Comparison of ENCODE assay signal across 8 mouse cellular contexts in the genomic region with DNA sequence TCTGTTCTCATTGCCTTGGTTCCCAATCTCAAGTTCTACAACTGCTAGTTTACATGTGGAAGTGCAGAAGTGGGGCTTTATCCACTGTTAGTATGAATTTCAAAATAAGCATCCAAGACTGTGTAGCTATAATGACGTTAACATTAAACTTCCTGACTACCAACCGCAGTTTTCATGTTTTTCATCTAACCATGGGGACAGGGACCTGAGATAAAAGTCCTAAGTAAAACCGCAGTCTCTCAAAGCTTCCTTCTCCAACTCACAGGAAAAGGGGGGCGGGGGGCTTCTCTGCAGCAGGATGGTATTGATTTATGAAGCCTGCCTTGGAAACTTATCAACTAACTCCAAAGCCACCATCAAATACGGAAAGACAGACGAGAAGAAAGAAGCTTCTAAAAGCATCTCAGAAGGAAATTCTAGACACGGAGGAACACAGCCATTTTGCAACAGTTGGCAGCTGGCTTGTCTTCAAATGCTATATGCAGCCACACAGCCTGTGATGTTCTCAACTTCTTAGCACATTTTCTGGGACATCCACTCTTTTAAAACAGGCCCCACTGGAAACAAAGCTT. TPM values are rescaled to one million over a fixed set of nuclear protein-coding genes. Genes with fewer than 3 reads are reported as not detected.
DNase-seq lines count a peak whose midpoint lies in the region; ATAC-seq lines count a peak whose summit lies in the region.
"Had no signal": no experiment of that assay in that cellular context is flagged by ENCODE, and none has a peak within 500 bp of the region (broad histone marks: within the 10 kb centered on the region; RNA-seq: fewer than 3 reads in every experiment).

No protein-coding gene starts in this region.

- H3K36me3 ChIP-seq in lung, embryonic 16.5 days (ENCODE audit: control insufficient read depth, insufficient read depth, low read length): no peaks in the 10 kb centered on the region
- H3K36me3 ChIP-seq: limb, embryonic 12.5 days had no signal

- no peak for DNase-seq in lung, postnatal 25 days (ENCODE audit: low spot score)
- DNase-seq in thymus, postnatal 36 days: peak; percentile 55 to 65
- no peak for DNase-seq in cerebellum, adult 18-20 months
- no peak for DNase-seq in heart, postnatal 14 days

- H3K4me2 ChIP-seq in lung, embryonic 16.5 days (ENCODE audit: low read depth, low read length): peak overlapping the region; percentile 17; the same call in 1 of the 2 replicates
- H3K4me2 ChIP-seq: limb, embryonic 12.5 days had no signal

- H3K27me3 ChIP-seq in lung, embryonic 16.5 days (ENCODE audit: control insufficient read depth, insufficient read depth, low read depth, low read length): no peaks in the 10 kb centered on the region

- no peaks in the 10 kb centered on the region for H3K9me3 ChIP-seq in lung, embryonic 16.5 days (ENCODE audit: control insufficient read depth, low read length)
- H3K9me3 ChIP-seq: limb, embryonic 12.5 days had no signal

- ATAC-seq in lung, embryonic 16.5 days (ENCODE audit: low read depth): no peak
- ATAC-seq in hematopoietic stem cell, adult 5-6 weeks (replicated peaks in 1 of 2; ENCODE audit: insufficient read depth in 1 of 2, low FRiP score in 2 of 2, low TSS enrichment in 1 of 2, low read depth in 1 of 2, poor library complexity in 2 of 2, severe bottlenecking in 2 of 2): peak; percentile 77 to 89
- ATAC-seq in megakaryocyte, adult 5-6 weeks (ENCODE audit: poor library complexity, severe bottlenecking): peak; percentile 68

- no peak overlapping the region for H3K4me3 ChIP-seq in lung, embryonic 16.5 days (ENCODE audit: low read length)
- H3K4me3 ChIP-seq: limb, embryonic 12.5 days had no signal

- no peak overlapping the region for H3K27ac ChIP-seq in lung, embryonic 16.5 days (ENCODE audit: low read length)
- H3K27ac ChIP-seq: limb, embryonic 12.5 days had no signal

- intact Hi-C loops in heart, postnatal 14 days (cut with DNase I): no loop called here

- WGBS in lung, embryonic 16.5 days: 37% methylated on average over 7 of the region's 7 CpGs

- H3K9ac ChIP-seq in lung, embryonic 16.5 days (ENCODE audit: low read length): no peak overlapping the region
- H3K9ac ChIP-seq: limb, embryonic 12.5 days had no signal

- H3K4me1 ChIP-seq in lung, embryonic 16.5 days (replicated peaks; ENCODE audit: control insufficient read depth, insufficient read depth, low read length): peaks cover 11% of the 10 kb centered on the region

RNA-seq across cellular contexts. Expression of a gene that starts 45.7 kb away (rescaled TPM):
- polyA plus RNA-seq in lung, embryonic 16.5 days (2015; fragmentation: Nextera tagmentation; extraction: Ambion mirVana): 6.7 and 7.4 TPM in 2 replicates
- total RNA-seq in hematopoietic stem cell, adult 5-6 weeks (2017): 35.3 and 40.9 TPM in 2 replicates
- total RNA-seq in megakaryocyte, adult 5-6 weeks (2015): 121 and 123 TPM in 2 replicates
- 63.0 and 64.8 TPM in 2 replicates for total RNA-seq in megakaryocyte, adult 5-6 weeks (2017)
- total RNA-seq in heart, postnatal 14 days (2021): 10 to 100 TPM in 1 of 2 experiments, 1 to 10 TPM in 1; 9.0 to 10.3 TPM

RNA-seq across cellular contexts. Expression of a gene that starts 46.0 kb away (rescaled TPM):
- 0.24 TPM in 1 of 2 replicates, not detected in the other for polyA plus RNA-seq in lung, embryonic 16.5 days (2015; fragmentation: Nextera tagmentation; extraction: Ambion mirVana)
- total RNA-seq in hematopoietic stem cell, adult 5-6 weeks (2017): 0.19 and 0.55 TPM in 2 replicates
- 2.1 and 3.0 TPM in 2 replicates for total RNA-seq in megakaryocyte, adult 5-6 weeks (2015)
- total RNA-seq in megakaryocyte, adult 5-6 weeks (2017): 0.53 and 0.59 TPM in 2 replicates
- total RNA-seq in heart, postnatal 14 days (2021): under 1 TPM in 1 of 2 experiments, not detected in 1; 0.34 TPM

Comparison
In these comparisons a context has a peak if more than half of its experiments do, and no peak if none do; other contexts are left out.
1. DNase-seq: peak in thymus, postnatal 36 days (2 of 2); none in lung, postnatal 25 days (single experiment), cerebellum, adult 18-20 months (0 of 2) and heart, postnatal 14 days (0 of 2).